8 mouse cellular contexts compared by ENCODE assay signal in genomic region chr11:100969189-100969743, GRCm38 (mm10). TPM values are rescaled to one million over a fixed set of nuclear protein-coding genes. Genes with fewer than 3 reads are reported as not detected.
DNase-seq lines count a peak whose midpoint lies in the region; ATAC-seq and TF ChIP-seq lines count a peak whose summit lies in the region.

No protein-coding gene starts in this region.

- TF ChIP-seq EP300 in liver, postnatal 0 days (IDR thresholded peaks at IDR 0.05; ENCODE audit: low read depth), result no peak

- H3K27ac ChIP-seq in embryonic facial prominence, embryonic 11.5 days (replicated peaks; ENCODE audit: low read depth, low read length), result no peak overlapping the region
- peak overlapping the region; percentile 78 for H3K27ac ChIP-seq in liver, postnatal 0 days (ENCODE audit: low read depth)
- peak overlapping the region; percentile 96 for H3K27ac ChIP-seq in stomach, embryonic 15.5 days

- H3K4me2 ChIP-seq in embryonic facial prominence, embryonic 11.5 days (ENCODE audit: low read depth, low read length), result peak overlapping the region; percentile 82
- peak overlapping the region; percentile 90 for H3K4me2 ChIP-seq in liver, postnatal 0 days (ENCODE audit: low read depth, low read length)
- H3K4me2 ChIP-seq in stomach, embryonic 15.5 days, result peak overlapping the region; percentile 77

- 6% methylated on average over 35 of the region's 35 CpGs for WGBS in embryonic facial prominence, embryonic 11.5 days
- WGBS in liver, postnatal 0 days (ENCODE audit: insufficient replicate concordance), result 9% methylated on average over 27 of the region's 35 CpGs
- 2% methylated on average over 35 of the region's 35 CpGs for WGBS in stomach, embryonic 15.5 days

- H3K9me3 ChIP-seq in embryonic facial prominence, embryonic 11.5 days (replicated peaks; ENCODE audit: control insufficient read depth, low read length), result no peaks in the 10 kb centered on the region
- no peaks in the 10 kb centered on the region for H3K9me3 ChIP-seq in liver, postnatal 0 days (ENCODE audit: low read length)
- no peaks in the 10 kb centered on the region for H3K9me3 ChIP-seq in stomach, embryonic 15.5 days

- no peak for ATAC-seq in embryonic facial prominence, embryonic 11.5 days (replicated peaks; ENCODE audit: insufficient number of reproducible peaks, low FRiP score, low TSS enrichment, low read depth)
- ATAC-seq in liver, postnatal 0 days, result no peak
- no peak for ATAC-seq in stomach, embryonic 15.5 days (ENCODE audit: insufficient read depth, low FRiP score, low read depth)

- no peaks in the 10 kb centered on the region for H3K36me3 ChIP-seq in embryonic facial prominence, embryonic 11.5 days (replicated peaks; ENCODE audit: control insufficient read depth, insufficient read depth, low read depth, low read length)
- H3K36me3 ChIP-seq in liver, postnatal 0 days (replicated peaks; ENCODE audit: insufficient read depth, low read length), result no peaks in the 10 kb centered on the region
- H3K36me3 ChIP-seq in stomach, embryonic 15.5 days, result no peaks in the 10 kb centered on the region

- H3K27me3 ChIP-seq in embryonic facial prominence, embryonic 11.5 days (ENCODE audit: control insufficient read depth, insufficient read depth, low read length), result peaks cover 50% of the 10 kb centered on the region
- peaks cover 30% of the 10 kb centered on the region for H3K27me3 ChIP-seq in liver, postnatal 0 days (ENCODE audit: insufficient read depth, low read length)
- no peaks in the 10 kb centered on the region for H3K27me3 ChIP-seq in stomach, embryonic 15.5 days (replicated peaks)

- peak; percentile 53 to 58 for DNase-seq in lung, adult 18-20 months
- DNase-seq in lung, postnatal 25 days (ENCODE audit: low spot score), result no peak
- peak; percentile 32 for DNase-seq in embryonic facial prominence, embryonic 11.5 days (ENCODE audit: low spot score)
- peak; percentile 53 for DNase-seq in heart, postnatal 4 days
- DNase-seq in liver, postnatal 0 days, result no peak
- DNase-seq in right cerebral cortex, postnatal 14 days, result no peak
- DNase-seq in cerebellum, adult 18-20 months, result no peak

- H3K4me1 ChIP-seq in embryonic facial prominence, embryonic 11.5 days (ENCODE audit: control insufficient read depth, insufficient read depth, low read length), result peaks cover 7% of the 10 kb centered on the region; the same call in 1 of the 2 replicates
- H3K4me1 ChIP-seq in liver, postnatal 0 days (ENCODE audit: insufficient read depth), result peaks cover 8% of the 10 kb centered on the region
- H3K4me1 ChIP-seq in stomach, embryonic 15.5 days, result peaks cover 46% of the 10 kb centered on the region

- H3K9ac ChIP-seq in embryonic facial prominence, embryonic 11.5 days (replicated peaks; ENCODE audit: low read length), result peak overlapping the region; percentile 30
- peak overlapping the region; percentile 69 for H3K9ac ChIP-seq in liver, postnatal 0 days (replicated peaks)
- H3K9ac ChIP-seq in stomach, embryonic 15.5 days, result peak overlapping the region; percentile 69

- H3K4me3 ChIP-seq in embryonic facial prominence, embryonic 11.5 days (ENCODE audit: low read depth, low read length), result peak overlapping the region; percentile 44
- H3K4me3 ChIP-seq in liver, postnatal 0 days (ENCODE audit: low read depth, low read length), result peak overlapping the region; percentile 68
- peak overlapping the region; percentile 75 for H3K4me3 ChIP-seq in stomach, embryonic 15.5 days (replicated peaks)

- no peak for TF ChIP-seq CTCF in liver, postnatal 0 days (IDR thresholded peaks at IDR 0.05; ENCODE audit: low read depth)

RNA-seq across cellular contexts. Expression of gene Cavin1, which starts 1.4 kb away (rescaled TPM):
- 14.7 and 16.3 TPM in 2 replicates for polyA plus RNA-seq in embryonic facial prominence, embryonic 11.5 days (2014; fragmentation: Nextera tagmentation; extraction: Ambion mirVana)
- 100 to 1,000 TPM; 479 to 498 TPM for total RNA-seq in heart, postnatal 4 days (2021)
- 27.5 and 28.5 TPM in 2 replicates for polyA plus RNA-seq in liver, postnatal 0 days (2015; fragmentation: Nextera tagmentation; extraction: Ambion mirVana)
- polyA plus RNA-seq in stomach, embryonic 15.5 days (2015; fragmentation: Nextera tagmentation; extraction: Ambion mirVana), result 306 and 329 TPM in 2 replicates

RNA-seq across cellular contexts. Expression of gene Stat3, which starts 29.9 kb away (rescaled TPM):
- polyA plus RNA-seq in embryonic facial prominence, embryonic 11.5 days (2014; fragmentation: Nextera tagmentation; extraction: Ambion mirVana), result 22.5 and 23.5 TPM in 2 replicates
- total RNA-seq in heart, postnatal 4 days (2021), result 100 to 1,000 TPM; 111 to 115 TPM
- polyA plus RNA-seq in liver, postnatal 0 days (2015; fragmentation: Nextera tagmentation; extraction: Ambion mirVana), result 44.9 and 53.7 TPM in 2 replicates
- polyA plus RNA-seq in stomach, embryonic 15.5 days (2015; fragmentation: Nextera tagmentation; extraction: Ambion mirVana), result 44.5 and 46.5 TPM in 2 replicates

RNA-seq across cellular contexts. Expression of gene Atp6v0a1, which starts 40.0 kb away (rescaled TPM):
- 28.0 and 28.4 TPM in 2 replicates for polyA plus RNA-seq in embryonic facial prominence, embryonic 11.5 days (2014; fragmentation: Nextera tagmentation; extraction: Ambion mirVana)
- total RNA-seq in heart, postnatal 4 days (2021), result 100 to 1,000 TPM; 112 to 115 TPM
- polyA plus RNA-seq in liver, postnatal 0 days (2015; fragmentation: Nextera tagmentation; extraction: Ambion mirVana), result 25.0 and 29.4 TPM in 2 replicates
- 36.6 and 39.7 TPM in 2 replicates for polyA plus RNA-seq in stomach, embryonic 15.5 days (2015; fragmentation: Nextera tagmentation; extraction: Ambion mirVana)

Comparison
In these comparisons a context has a peak if more than half of its experiments do, and no peak if none do; other contexts are left out.
1. DNase-seq: peak in lung, adult 18-20 months (2 of 2), embryonic facial prominence, embryonic 11.5 days (single experiment) and heart, postnatal 4 days (single experiment); none in lung, postnatal 25 days (single experiment), liver, postnatal 0 days (single experiment), right cerebral cortex, postnatal 14 days (single experiment) and cerebellum, adult 18-20 months (0 of 2).
2. RNA of gene Cavin1, which starts 1.4 kb away (polyA plus RNA-seq): 306 to 329 TPM in stomach, embryonic 15.5 days; 27.5 to 28.5 TPM in liver, postnatal 0 days and 14.7 to 16.3 TPM in embryonic facial prominence, embryonic 11.5 days; every median in the first group is over 10 times any median in the second.
3. Peak in every context shown above with its lines, with median percentiles within 50 percentile points of each other: H3K4me2 ChIP-seq, H3K4me3 ChIP-seq and H3K9ac ChIP-seq.